Mouse (Mus musculus): Measurements from ENCODE around the gene Zfp811. TPM values are rescaled to one million over a fixed set of nuclear protein-coding genes. Genes with fewer than 3 reads are reported as not detected.

Zfp811 gene
- polyA plus RNA-seq, 1 experiment from 2014 or later: 1.1 TPM

GRCm38 (mm10) chr17:32808921-32809320 is 810 bp downstream of the Zfp811 start:
- peak overlapping the region; percentile 33 for H3K4me3 ChIP-seq (ENCODE audit: low read depth, low read length)
- no peak for DNase-seq (ENCODE audit: low spot score)
- no peaks in the 10 kb centered on the region for H3K4me1 ChIP-seq (replicated peaks; ENCODE audit: control insufficient read depth, insufficient read depth)
- 4% methylated on average over 8 of the region's 8 CpGs for WGBS
- no peaks in the 10 kb centered on the region for H3K9me3 ChIP-seq (ENCODE audit: control insufficient read depth, low read length)
- TF ChIP-seq CTCF (IDR thresholded peaks at IDR 0.05; ENCODE audit: low read depth) (no peak), EP300 (optimal IDR thresholded peaks at IDR 0.05) (no peak)
- H3K9ac ChIP-seq (ENCODE audit: low read length): no peak overlapping the region
- H3K27me3 ChIP-seq (ENCODE audit: control insufficient read depth, insufficient read depth, low read length): no peaks in the 10 kb centered on the region
- H3K36me3 ChIP-seq (ENCODE audit: control insufficient read depth, insufficient read depth, low read length): no peaks in the 10 kb centered on the region
- ATAC-seq (ENCODE audit: low FRiP score, low TSS enrichment): no peak
- peak overlapping the region; percentile 48 for H3K4me2 ChIP-seq (replicated peaks; ENCODE audit: low read depth)
- H3K27ac ChIP-seq (replicated peaks): no peak overlapping the region

GRCm38 (mm10) chr17:32789244-32789643 is 20.5 kb downstream of the Zfp811 start:
- Histone ChIP-seq H3K4me3 (ENCODE audit: low read depth, low read length) (no peak overlapping the region), H3K36me3 (ENCODE audit: control insufficient read depth, insufficient read depth, low read length) (no peaks in the 10 kb centered on the region), H3K4me2 (replicated peaks; ENCODE audit: low read depth) (no peak overlapping the region), H3K27me3 (ENCODE audit: control insufficient read depth, insufficient read depth, low read length) (no peaks in the 10 kb centered on the region), H3K27ac (replicated peaks) (no peak overlapping the region), H3K4me1 (replicated peaks; ENCODE audit: control insufficient read depth, insufficient read depth) (no peaks in the 10 kb centered on the region; the same call in 1 of the 2 replicates), H3K9ac (ENCODE audit: low read length) (no peak overlapping the region), H3K9me3 (ENCODE audit: control insufficient read depth, low read length) (no peaks in the 10 kb centered on the region)
- 70% methylated on average over 8 of the region's 8 CpGs for WGBS
- DNase-seq (ENCODE audit: low spot score): no peak
- peak; percentile 16; the same call in 1 of the 2 replicates for TF ChIP-seq CTCF (IDR thresholded peaks at IDR 0.05; ENCODE audit: low read depth)
- TF ChIP-seq EP300 (optimal IDR thresholded peaks at IDR 0.05): no peak
- ATAC-seq (ENCODE audit: low FRiP score, low TSS enrichment): no peak

- Histone ChIP-seq H3K9ac (ENCODE audit: low read length) (peak overlapping the region; percentile 8; the same call in 1 of the 2 replicates), H3K27ac (replicated peaks) (no peak overlapping the region), H3K27me3 (ENCODE audit: control insufficient read depth, insufficient read depth, low read length) (no peaks in the 10 kb centered on the region), H3K4me1 (replicated peaks; ENCODE audit: control insufficient read depth, insufficient read depth) (no peaks in the 10 kb centered on the region; the same call in 1 of the 2 replicates), H3K4me3 (ENCODE audit: low read depth, low read length) (peak overlapping the region; percentile 81), H3K36me3 (ENCODE audit: control insufficient read depth, insufficient read depth, low read length) (no peaks in the 10 kb centered on the region), H3K9me3 (ENCODE audit: control insufficient read depth, low read length) (no peaks in the 10 kb centered on the region), H3K4me2 (replicated peaks; ENCODE audit: low read depth) (peak overlapping the region; percentile 54)
- ATAC-seq (ENCODE audit: low FRiP score, low TSS enrichment) (no peak), DNase-seq (ENCODE audit: low spot score) (no peak)
- TF ChIP-seq CTCF (IDR thresholded peaks at IDR 0.05; ENCODE audit: low read depth): no peak
- TF ChIP-seq EP300 (optimal IDR thresholded peaks at IDR 0.05): no peak
- WGBS: 3% methylated on average over 9 of the region's 9 CpGs
Measured at GRCm38 (mm10) chr17:32788576-32788975, 21.2 kb downstream of the Zfp811 start.

- H3K27me3 ChIP-seq (ENCODE audit: control insufficient read depth, insufficient read depth, low read length): no peaks in the 10 kb centered on the region
- TF ChIP-seq CTCF (IDR thresholded peaks at IDR 0.05; ENCODE audit: low read depth) (no peak), EP300 (optimal IDR thresholded peaks at IDR 0.05) (no peak)
- H3K36me3 ChIP-seq (ENCODE audit: control insufficient read depth, insufficient read depth, low read length): no peaks in the 10 kb centered on the region
- H3K9ac ChIP-seq (ENCODE audit: low read length): peak within 1 kb of the TSS; percentile 96
- H3K4me1 ChIP-seq (replicated peaks; ENCODE audit: control insufficient read depth, insufficient read depth): no peaks in the 10 kb centered on the region; the same call in 1 of the 2 replicates
- under 1% methylated on average over 22 of the region's 22 CpGs for WGBS
- DNase-seq (ENCODE audit: low spot score) (peak; percentile 88), ATAC-seq (ENCODE audit: low FRiP score, low TSS enrichment) (peak; percentile 98)
- no peaks in the 10 kb centered on the region for H3K9me3 ChIP-seq (ENCODE audit: control insufficient read depth, low read length)
- peak within 1 kb of the TSS; percentile 81 for H3K4me3 ChIP-seq (ENCODE audit: low read depth, low read length)
- peak within 1 kb of the TSS; percentile 54 for H3K4me2 ChIP-seq (replicated peaks; ENCODE audit: low read depth)
- peak within 1 kb of the TSS; percentile 97 for H3K27ac ChIP-seq (replicated peaks)
Measured at GRCm38 (mm10) chr17:32788094-32788559, 21.6 kb downstream of the Zfp811 start, which contains the start of gene Zfp871. Gene Zfp871 (minus strand): TSS chr17:32788287.

GRCm38 (mm10) chr17:32787436-32788093 is 22.2 kb downstream of the Zfp811 start:
- WGBS: under 1% methylated on average over 31 of the region's 31 CpGs
- peak overlapping the region; percentile 97 for H3K27ac ChIP-seq (replicated peaks)
- peak; percentile 64 for DNase-seq (ENCODE audit: low spot score)

GRCm38 (mm10) chr17:32786944-32787343 is 22.8 kb downstream of the Zfp811 start:
- ATAC-seq (ENCODE audit: low FRiP score, low TSS enrichment) (no peak), DNase-seq (ENCODE audit: low spot score) (no peak)
- 53% methylated on average over 6 of the region's 6 CpGs for WGBS
- Histone ChIP-seq H3K27me3 (ENCODE audit: control insufficient read depth, insufficient read depth, low read length) (no peaks in the 10 kb centered on the region), H3K4me1 (replicated peaks; ENCODE audit: control insufficient read depth, insufficient read depth) (no peaks in the 10 kb centered on the region; the same call in 1 of the 2 replicates), H3K4me3 (ENCODE audit: low read depth, low read length) (peak overlapping the region; percentile 81), H3K9ac (ENCODE audit: low read length) (peak overlapping the region; percentile 96), H3K4me2 (replicated peaks; ENCODE audit: low read depth) (peak overlapping the region; percentile 52), H3K27ac (replicated peaks) (no peak overlapping the region), H3K36me3 (ENCODE audit: control insufficient read depth, insufficient read depth, low read length) (no peaks in the 10 kb centered on the region), H3K9me3 (ENCODE audit: control insufficient read depth, low read length) (no peaks in the 10 kb centered on the region)
- TF ChIP-seq CTCF (IDR thresholded peaks at IDR 0.05; ENCODE audit: low read depth) (no peak), EP300 (optimal IDR thresholded peaks at IDR 0.05) (no peak)

More at GRCm38 (mm10) chr17:32787436-32788093, 22.2 kb downstream of the Zfp811 start:
- no peak for TF ChIP-seq EP300 (optimal IDR thresholded peaks at IDR 0.05)
- TF ChIP-seq CTCF (IDR thresholded peaks at IDR 0.05; ENCODE audit: low read depth): no peak
- peak overlapping the region; percentile 52 for H3K4me2 ChIP-seq (replicated peaks; ENCODE audit: low read depth)
- no peaks in the 10 kb centered on the region; the same call in 1 of the 2 replicates for H3K4me1 ChIP-seq (replicated peaks; ENCODE audit: control insufficient read depth, insufficient read depth)
- H3K4me3 ChIP-seq (ENCODE audit: low read depth, low read length): peak overlapping the region; percentile 81
- no peaks in the 10 kb centered on the region for H3K9me3 ChIP-seq (ENCODE audit: control insufficient read depth, low read length)
- peak overlapping the region; percentile 96 for H3K9ac ChIP-seq (ENCODE audit: low read length)
- ATAC-seq (ENCODE audit: low FRiP score, low TSS enrichment): peak; percentile 82
- H3K27me3 ChIP-seq (ENCODE audit: control insufficient read depth, insufficient read depth, low read length): no peaks in the 10 kb centered on the region
- no peaks in the 10 kb centered on the region for H3K36me3 ChIP-seq (ENCODE audit: control insufficient read depth, insufficient read depth, low read length)

Measured in stomach, postnatal 0 days (tissue).